Mouse (Mus musculus) heart, adult 2 months (tissue): ENCODE measurements at regions not wholly inside any gene's neighbourhood (a gene's known extent, or its start where the extent isn't known, plus 50 kb on each side); places are given as distances from the start of the nearest gene placed in this dataset.

Experiments used
- CTCF ChIP-seq: fragments of 200-600 bp; IDR thresholded peaks from 2 replicates; pipeline ENCODE4 v1.8.1; 2022; ENCODE audit warnings: antibody characterized with exemption, mild to moderate bottlenecking, moderate library complexity
- EP300 ChIP-seq: fragments of 200-500 bp; IDR thresholded peaks from 2 replicates; pipeline ENCODE4 v1.6.1; 2011; ENCODE audit warnings: low read depth, low read length, control low read depth; ENCODE audit not compliant: insufficient read depth

DNA sequence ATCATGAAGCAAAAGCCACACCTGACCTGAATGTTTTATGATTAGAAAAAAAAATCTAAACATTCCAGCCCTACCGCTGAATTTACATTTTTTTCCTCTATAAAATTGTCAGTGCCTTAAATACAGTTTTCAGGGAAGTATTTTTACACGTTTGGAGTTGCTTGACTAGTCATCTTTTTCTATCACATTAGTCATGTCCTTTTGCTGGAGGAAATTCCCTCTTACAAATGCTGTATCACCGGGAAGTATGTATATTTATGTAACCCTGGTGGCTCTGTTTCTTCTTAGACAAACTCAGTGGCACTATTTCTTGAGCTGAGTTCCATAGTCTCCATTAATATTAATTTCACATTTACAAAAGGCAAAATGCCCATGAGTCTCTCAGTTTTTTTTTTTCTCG is 1122.7 kb upstream of the Zeb2 start:
- no peak for TF ChIP-seq CTCF
- no peak for TF ChIP-seq EP300
